Mouse (Mus musculus) bone marrow macrophage, adult 2 months (primary cell): ENCODE results near the gene 5730596B20Rik. TPM values are rescaled to one million over a fixed set of nuclear protein-coding genes. Genes with fewer than 3 reads are reported as not detected.

Source experiments
- H3K27ac ChIP-seq: 2 replicates; pipeline ENCODE4 v1.5.1; 2012; ENCODE audit warnings: low read depth, low read length; ENCODE audit not compliant: insufficient read depth
- H3K4me1 ChIP-seq: 2 replicates; pipeline ENCODE4 v1.6.1; 2012; ENCODE audit warnings: low read length; ENCODE audit not compliant: control insufficient read depth, insufficient read depth
- H3K4me3 ChIP-seq: 2 replicates; pipeline ENCODE4 v1.5.1; 2012; ENCODE audit warnings: mild to moderate bottlenecking, low read length, moderate library complexity; ENCODE audit not compliant: insufficient read depth
- CTCF ChIP-seq: IDR thresholded peaks from 2 replicates; pipeline ENCODE4 v1.5.1; 2012; ENCODE audit warnings: low read depth, mild to moderate bottlenecking, low read length, moderate library complexity
- POLR2A ChIP-seq: IDR thresholded peaks from 2 replicates; pipeline ENCODE4 v1.6.1; 2012; ENCODE audit warnings: mild to moderate bottlenecking, low read depth, low read length, borderline replicate concordance
- polyA plus RNA-seq: library from polyadenylated mRNA; stranded (reverse); fragments of >200 nt; gene quantifications from 2 replicates; pipeline ENCODE4 v1.2.4, GENCODE M21; 2012; ENCODE audit not compliant: missing spikeins, insufficient read depth, insufficient read length

The 5730596B20Rik gene
- polyA plus RNA-seq, 1 experiment: not detected

GRCm38 (mm10) chr6:52197271-52197670 lies 20.0 kb downstream of the 5730596B20Rik start:
- Histone ChIP-seq H3K4me1 (peaks cover 4% of the 10 kb centered on the region), H3K4me3 (no peak overlapping the region), H3K27ac (no peak overlapping the region)
- no peak for TF ChIP-seq POLR2A
- TF ChIP-seq CTCF: no peak

- Histone ChIP-seq H3K27ac (no peak overlapping the region), H3K4me1 (no peaks in the 10 kb centered on the region), H3K4me3 (no peak overlapping the region)
- TF ChIP-seq POLR2A (no peak), CTCF (no peak)
These were observed 22.9 kb downstream of the 5730596B20Rik start for GRCm38 (mm10) chr6:52200073-52200750.

GRCm38 (mm10) chr6:52200751-52201250 lies 23.5 kb downstream of the 5730596B20Rik start:
- H3K27ac ChIP-seq: no peak overlapping the region
- H3K4me1 ChIP-seq: no peaks in the 10 kb centered on the region
- TF ChIP-seq POLR2A: no peak
- no peak for TF ChIP-seq CTCF
- H3K4me3 ChIP-seq: no peak overlapping the region

- Histone ChIP-seq H3K4me3 (no peak overlapping the region), H3K27ac (no peak overlapping the region), H3K4me1 (no peaks in the 10 kb centered on the region)
- TF ChIP-seq POLR2A (no peak), CTCF (no peak)
These were observed 24.0 kb downstream of the 5730596B20Rik start for GRCm38 (mm10) chr6:52201269-52201668.

- TF ChIP-seq CTCF: no peak
- no peak for TF ChIP-seq POLR2A
- H3K4me1 ChIP-seq: no peaks in the 10 kb centered on the region
- H3K4me3 ChIP-seq: no peak overlapping the region
- H3K27ac ChIP-seq: no peak overlapping the region
These were observed 25.2 kb downstream of the 5730596B20Rik start for GRCm38 (mm10) chr6:52202362-52203120.

- Histone ChIP-seq H3K27ac (no peak overlapping the region), H3K4me1 (no peaks in the 10 kb centered on the region), H3K4me3 (no peak overlapping the region)
- TF ChIP-seq POLR2A: no peak
- TF ChIP-seq CTCF: no peak
These were observed 25.7 kb downstream of the 5730596B20Rik start for GRCm38 (mm10) chr6:52203121-52203370.

GRCm38 (mm10) chr6:52203371-52204049 lies 26.2 kb downstream of the 5730596B20Rik start:
- no peaks in the 10 kb centered on the region for H3K4me1 ChIP-seq
- H3K27ac ChIP-seq: no peak overlapping the region
- TF ChIP-seq POLR2A (no peak), CTCF (no peak)
- H3K4me3 ChIP-seq: no peak overlapping the region

GRCm38 (mm10) chr6:52204050-52204752 lies 26.9 kb downstream of the 5730596B20Rik start, which contains the start of gene Hoxa5:
Gene Hoxa5 (minus strand): TSS chr6:52204587.
- no peak within 1 kb of the TSS for H3K27ac ChIP-seq
- TF ChIP-seq POLR2A (no peak), CTCF (no peak)
- H3K4me3 ChIP-seq: no peak within 1 kb of the TSS
- no peaks in the 10 kb centered on the region for H3K4me1 ChIP-seq

- Histone ChIP-seq H3K4me1 (no peaks in the 10 kb centered on the region), H3K27ac (no peak overlapping the region), H3K4me3 (no peak overlapping the region)
- TF ChIP-seq CTCF: no peak
- no peak for TF ChIP-seq POLR2A
These were observed 27.9 kb downstream of the 5730596B20Rik start for GRCm38 (mm10) chr6:52205221-52205620.
